Mouse (Mus musculus) adrenal gland, postnatal 10 days (tissue): ENCODE data around the gene Rtl8a. TPM values are rescaled to one million over a fixed set of nuclear protein-coding genes. Genes with fewer than 3 reads are reported as not detected.
A peak's percentile ranks its signal among the peaks of the same experiment; 100 is the strongest.
"Not testable (repeated sequence)": the region's sequence is repeated elsewhere in the genome, so short reads cannot be mapped to it uniquely, and the experiment has no call there.

Source experiments
- DNase-seq: peaks from one replicate; pipeline ENCODE4 v3.0.0; 2021; ENCODE audit warnings: mixed read lengths
- long read RNA-seq, 2 experiments: library from polyadenylated mRNA; stranded (forward); transcript quantifications; one replicate each; pipeline ENCODE4 v2.0.0; 2021
- total RNA-seq, 2 experiments: library from RNA; stranded (reverse); gene quantifications; 2 replicates each; pipeline ENCODE4 v1.2.3; 2021

The Rtl8a gene
- total RNA-seq, result 100 to 1,000 TPM; 140 to 145 TPM
- long read RNA-seq, experiment 1, transcript Rtl8a-201 (1 exons, 1,195 nt), result major isoform, 76 of 79 reads
- long read RNA-seq, experiment 1, partial matches to known transcripts, result 0 of 79 reads
- long read RNA-seq, experiment 1, other reads (novel, unspliced or antisense), result 3 of 79 reads
- long read RNA-seq, experiment 2, transcript Rtl8a-201 (1 exons, 1,195 nt), result major isoform, 90 of 90 reads
- long read RNA-seq, experiment 2, partial matches to known transcripts, result 0 of 90 reads
- long read RNA-seq, experiment 2, other reads (novel, unspliced or antisense), result 0 of 90 reads

GRCm38 (mm10) chrX:53642980-53643961 lies at the start of gene Rtl8a:
Rtl8a (minus strand) TSS chrX:53643682.
- peak; percentile 87 for DNase-seq

GRCm38 (mm10) chrX:53693141-53693540 lies 49.7 kb upstream of the Rtl8a start:
- DNase-seq, result no peak

GRCm38 (mm10) chrX:53692065-53692464 lies 48.6 kb upstream of the Rtl8a start:
- DNase-seq, result no peak

DNA sequence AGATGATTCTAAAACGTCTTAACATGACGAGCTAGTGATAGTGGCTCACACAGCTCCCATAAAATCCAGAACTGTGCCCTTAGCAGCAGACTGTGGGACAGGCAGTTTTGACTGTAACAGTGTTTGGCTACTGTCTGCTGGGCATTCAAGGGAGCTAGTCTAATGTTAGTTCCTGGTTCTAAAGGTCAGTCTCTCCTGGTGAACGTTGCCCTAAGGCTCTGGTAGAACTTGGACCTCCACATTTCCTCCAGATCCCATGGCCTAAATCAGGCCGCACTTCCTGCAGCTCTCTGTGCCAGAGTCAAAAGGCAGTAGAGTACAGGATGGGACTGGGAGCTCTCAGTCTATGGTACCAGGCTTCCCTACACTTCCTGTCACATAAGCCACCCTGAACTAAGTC lies 41.2 kb upstream of the Rtl8a start:
- DNase-seq, result not testable (repeated sequence)

DNA sequence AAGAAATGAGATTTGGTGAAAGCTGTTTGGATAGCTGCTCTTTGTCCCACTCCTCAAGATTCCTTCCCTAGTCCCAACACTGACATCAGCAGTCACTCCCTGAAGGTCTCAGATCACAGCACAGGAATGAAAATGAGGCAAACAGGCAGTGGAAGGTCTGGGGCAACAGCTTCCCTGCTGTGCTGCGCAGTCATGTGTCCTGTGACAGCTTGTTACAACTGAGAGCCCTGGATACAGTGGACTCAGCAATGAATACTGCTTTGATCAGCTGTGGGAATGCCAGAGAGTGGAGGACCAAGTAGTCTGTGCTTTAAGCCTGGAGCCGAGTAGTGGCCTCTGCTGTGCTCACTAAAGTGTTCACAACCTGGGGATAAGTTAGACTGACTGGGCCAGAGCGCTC lies 39.2 kb upstream of the Rtl8a start:
- not testable (repeated sequence) for DNase-seq

GRCm38 (mm10) chrX:53676943-53677342 lies 33.5 kb upstream of the Rtl8a start:
- DNase-seq, result peak; percentile 81

DNA sequence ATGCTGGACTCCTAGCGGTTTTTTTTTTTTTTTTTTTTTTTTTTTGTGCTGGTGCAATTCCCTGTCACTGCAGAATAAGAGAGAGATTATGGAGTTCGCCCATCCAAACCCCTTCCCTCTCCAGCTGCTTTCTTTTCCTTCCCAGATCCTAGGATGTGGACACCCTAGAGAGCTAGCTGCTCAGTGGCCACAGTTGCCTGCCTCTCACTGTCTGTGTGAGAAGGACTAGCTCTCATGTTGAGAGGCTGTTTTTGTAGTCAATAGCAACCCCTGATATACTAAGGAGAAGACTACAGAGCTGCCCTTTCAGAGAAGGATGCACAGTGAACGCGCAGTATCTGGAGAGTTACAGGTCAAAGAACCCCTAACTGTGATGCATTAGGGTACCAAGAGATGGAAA lies 27.2 kb upstream of the Rtl8a start:
- DNase-seq, result not testable (repeated sequence)

DNA sequence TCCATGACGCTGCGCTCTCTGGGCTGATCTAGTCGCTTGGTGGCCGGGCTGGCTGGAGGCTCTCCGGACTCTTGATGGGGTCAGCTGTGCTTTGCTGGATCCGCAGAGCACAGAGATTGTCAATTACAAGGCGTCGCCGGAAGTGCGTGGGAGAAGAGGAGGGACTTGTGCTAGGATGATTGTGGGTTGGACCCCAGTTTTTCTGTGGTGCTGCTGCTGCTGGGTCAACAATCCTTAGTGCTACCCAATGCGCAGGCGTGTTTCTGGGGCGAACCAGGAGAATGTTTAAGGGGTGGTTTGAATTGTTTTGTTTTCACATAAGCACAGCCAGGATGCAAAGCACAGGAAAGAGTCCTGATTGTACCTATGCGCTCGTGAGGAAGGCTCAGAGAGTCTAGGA lies 26.8 kb upstream of the Rtl8a start, which contains the start of gene Rtl8b:
Rtl8b (minus strand) TSS at position 115 of the 400 bp plus-strand sequence.
- peak; percentile 83 for DNase-seq

DNA sequence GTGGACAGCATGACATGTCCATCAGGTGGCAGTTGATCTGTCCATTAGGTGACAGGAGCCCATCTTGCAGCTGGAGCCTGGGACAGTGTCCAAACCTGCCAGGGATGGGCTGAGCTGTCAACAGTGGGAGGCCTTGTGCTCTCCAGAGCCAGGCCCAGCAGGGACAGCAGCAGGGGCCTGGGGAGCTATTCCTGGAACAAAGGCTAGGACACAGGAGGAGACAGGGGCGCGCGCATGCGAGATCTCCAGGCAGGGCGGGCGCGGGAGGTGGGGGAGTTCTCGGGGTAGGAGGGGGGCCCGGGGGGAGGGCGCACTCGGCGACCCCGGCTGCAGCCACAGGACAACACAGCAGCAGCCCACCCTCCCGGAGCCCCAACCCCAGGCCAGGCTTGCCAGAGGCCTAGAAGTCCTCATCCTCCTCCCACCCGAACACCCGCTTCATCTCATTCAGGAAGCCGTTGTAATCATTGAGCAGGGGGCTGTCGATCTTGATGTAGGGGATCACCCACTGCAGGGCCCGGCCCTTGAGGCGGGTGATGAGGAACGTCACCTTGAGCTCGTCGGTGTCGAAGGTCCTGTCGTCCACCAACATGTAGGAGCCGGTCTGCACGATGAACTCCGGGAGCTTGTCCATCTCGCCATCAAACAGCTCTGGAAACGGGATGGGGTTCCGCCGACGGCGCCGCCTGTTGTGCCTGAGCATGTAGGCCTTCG lies 26.2 kb upstream of the Rtl8a start:
- not testable (repeated sequence) for DNase-seq

DNA sequence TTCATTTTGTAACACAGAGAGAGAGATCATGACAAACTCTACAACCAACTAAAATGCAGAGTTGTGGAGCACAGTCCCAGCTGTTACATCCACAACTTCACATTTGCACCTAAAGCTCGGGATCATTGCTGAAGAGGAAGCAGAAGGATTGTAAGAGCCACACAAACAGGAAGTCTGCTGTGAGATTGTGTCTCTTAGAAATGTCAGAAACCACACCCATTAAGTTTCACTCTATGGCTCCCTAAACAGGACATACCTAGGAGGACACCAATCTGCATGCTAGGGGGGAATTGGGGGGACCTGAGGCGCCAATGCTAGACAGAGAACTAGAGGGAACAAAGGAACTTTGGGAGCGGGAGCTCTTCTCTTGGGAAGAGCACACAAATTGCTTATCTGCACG lies 9.4 kb upstream of the Rtl8a start:
- DNase-seq, result not testable (repeated sequence)

- peak; percentile 3 for DNase-seq
Observed at GRCm38 (mm10) chrX:53645885-53646284, 2.4 kb upstream of the Rtl8a start.

DNA sequence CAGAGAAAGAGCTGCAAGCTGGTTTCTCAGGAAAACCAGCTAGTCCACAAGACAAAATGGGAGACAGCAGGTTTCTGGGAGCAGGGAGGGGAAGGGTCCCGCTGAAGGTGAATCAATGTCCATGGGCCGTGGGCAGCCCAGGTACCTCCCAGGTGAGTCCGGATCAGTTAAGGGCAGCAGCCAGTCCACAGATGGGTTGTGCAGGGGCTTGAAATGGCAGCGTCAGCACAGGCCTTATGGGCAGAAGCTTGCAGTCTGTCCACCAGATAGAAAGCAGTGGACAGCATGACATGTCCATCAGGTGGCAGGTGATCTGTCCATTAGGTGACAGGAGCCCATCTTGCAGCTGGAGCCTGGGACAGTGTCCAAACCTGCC lies 890 bp downstream of the Rtl8a start:
- not testable (repeated sequence) for DNase-seq

DNA sequence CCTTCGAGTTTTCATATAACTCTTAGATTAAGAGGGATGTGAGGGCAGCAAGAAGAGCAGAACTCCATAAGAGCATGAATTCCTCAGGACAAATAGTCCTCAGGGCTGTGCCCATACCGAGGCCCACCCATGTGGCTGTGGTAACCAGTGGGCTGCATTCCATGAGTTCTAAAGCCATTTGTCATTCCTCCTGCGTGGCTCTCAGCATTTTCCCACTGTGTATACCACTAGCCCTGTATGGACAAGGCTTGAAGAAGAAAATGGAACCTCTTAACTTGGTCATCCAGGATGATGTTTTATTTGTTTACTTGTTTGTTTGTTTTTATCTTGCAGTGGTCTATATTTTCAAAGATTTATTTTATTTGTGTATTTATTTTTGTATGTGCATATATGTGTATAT lies 5.4 kb downstream of the Rtl8a start:
- not testable (repeated sequence) for DNase-seq

- DNase-seq, result not testable (repeated sequence)
Observed at GRCm38 (mm10) chrX:53611395-53611794, 32.1 kb downstream of the Rtl8a start.

- peak; percentile 78 for DNase-seq
Observed at GRCm38 (mm10) chrX:53610571-53610970, 32.9 kb downstream of the Rtl8a start.

DNA sequence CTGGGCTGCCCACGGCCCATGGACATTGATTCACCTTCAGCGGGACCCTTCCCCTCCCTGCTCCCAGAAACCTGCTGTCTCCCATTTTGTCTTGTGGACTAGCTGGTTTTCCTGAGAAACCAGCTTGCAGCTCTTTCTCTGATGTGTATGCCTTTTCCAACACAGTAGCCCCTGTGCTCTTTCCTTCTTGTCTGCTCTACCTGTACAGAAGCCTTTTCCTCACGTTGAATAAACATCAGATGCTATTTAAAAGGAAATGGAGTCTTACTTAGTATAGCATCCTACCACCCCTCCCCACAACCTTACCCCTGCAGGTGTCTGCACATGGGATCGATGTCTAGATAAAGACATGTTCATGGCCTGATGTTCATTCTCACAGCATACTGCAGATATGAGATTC lies 34.6 kb downstream of the Rtl8a start, which contains the start of gene Gm14597:
Gm14597 (minus strand) TSS at position 101 of the 400 bp plus-strand sequence.
- not testable (repeated sequence) for DNase-seq

DNA sequence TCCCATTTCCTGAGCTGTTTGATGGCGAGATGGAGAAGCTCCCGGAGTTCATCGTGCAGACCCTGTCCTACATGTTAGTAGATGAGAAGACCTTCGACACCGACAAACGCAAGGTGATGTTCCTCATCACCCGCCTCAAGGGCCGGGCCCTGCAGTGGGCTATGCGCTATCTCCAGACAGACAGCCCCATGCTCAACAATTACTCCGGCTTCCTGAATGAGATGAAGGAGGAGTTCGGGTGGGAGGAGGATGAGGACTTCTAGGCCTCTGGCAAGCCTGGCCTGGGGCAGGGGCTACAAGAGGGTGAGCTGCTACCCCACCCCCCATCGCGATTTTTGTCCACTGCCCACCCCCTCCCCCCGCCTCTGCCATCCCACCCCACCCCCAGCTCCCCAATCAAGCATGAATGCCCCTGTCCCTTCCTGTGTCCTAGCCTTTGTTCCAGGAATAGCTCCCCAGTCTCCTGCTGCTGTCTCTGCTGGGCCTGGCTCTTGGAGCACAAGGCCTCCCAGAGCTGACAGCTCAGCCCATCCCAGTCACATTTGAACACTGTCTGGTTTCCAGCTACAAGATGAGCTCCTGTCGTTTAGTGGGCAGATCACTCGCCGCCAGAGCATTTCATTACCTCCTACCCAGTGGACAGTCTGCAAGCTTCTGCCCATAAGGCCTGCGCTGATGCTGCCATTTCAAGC lies 35.2 kb downstream of the Rtl8a start:
- peak; percentile 4 for DNase-seq

GRCm38 (mm10) chrX:53607242-53608121 lies 36.0 kb downstream of the Rtl8a start, which contains the start of gene Rtl8c:
Rtl8c (plus strand) TSS chrX:53608032.
- DNase-seq, result peak; percentile 78

GRCm38 (mm10) chrX:53606176-53606575 lies 37.3 kb downstream of the Rtl8a start:
- not testable (repeated sequence) for DNase-seq

DNA sequence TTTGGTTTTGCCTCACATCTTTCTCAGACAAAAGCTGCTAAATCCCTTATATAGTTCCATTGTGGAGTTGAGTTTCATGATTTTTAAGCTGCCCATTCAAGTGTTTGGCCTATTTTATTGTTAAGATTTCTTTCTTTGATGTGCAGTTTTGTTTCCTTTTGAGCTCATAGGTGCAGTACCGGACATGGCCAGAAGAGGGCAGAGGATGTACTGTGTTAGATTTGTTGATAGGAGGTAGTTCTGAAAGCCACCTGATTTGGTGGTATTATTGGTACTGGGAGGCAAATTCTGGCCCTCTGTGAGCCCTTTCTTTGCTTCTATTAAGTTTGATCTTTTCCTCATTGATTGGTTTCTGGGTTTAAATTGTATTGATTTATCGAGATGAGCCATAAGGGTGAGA lies 43.5 kb downstream of the Rtl8a start:
- DNase-seq, result peak; percentile 72
